Mouse (Mus musculus) midbrain, embryonic 10.5 days (tissue): ENCODE measurements around the gene Nme7. TPM values are rescaled to one million over a fixed set of nuclear protein-coding genes. Genes with fewer than 3 reads are reported as not detected.

Experiments used
- DNase-seq: peaks from one replicate; pipeline ENCODE4 v3.0.0-alpha.2; 2017; ENCODE audit warnings: low spot score
- H3K27ac ChIP-seq: fragments of 300-500 bp; sonication (generic); replicated peaks from 2 replicates; pipeline ENCODE4 v1.5.1; 2016; ENCODE audit warnings: mild to moderate bottlenecking
- H3K27me3 ChIP-seq: fragments of 300-500 bp; sonication (generic); 2 replicates; pipeline ENCODE4 v1.6.1; 2016; ENCODE audit warnings: low read depth, mild to moderate bottlenecking; ENCODE audit not compliant: poor library complexity, severe bottlenecking
- H3K36me3 ChIP-seq: fragments of 300-500 bp; sonication (generic); 2 replicates; pipeline ENCODE4 v1.6.1; 2016; ENCODE audit warnings: mild to moderate bottlenecking, moderate library complexity
- H3K4me1 ChIP-seq: fragments of 300-500 bp; sonication (generic); 2 replicates; pipeline ENCODE4 v1.6.1; 2016
- H3K4me3 ChIP-seq: fragments of 300-500 bp; sonication (generic); 2 replicates; pipeline ENCODE4 v1.5.1; 2016; ENCODE audit warnings: mild to moderate bottlenecking, moderate library complexity
- H3K9me3 ChIP-seq: fragments of 300-500 bp; sonication (generic); replicated peaks from 2 replicates; pipeline ENCODE4 v1.6.1; 2016; ENCODE audit warnings: mild to moderate bottlenecking
- WGBS: fragments of 180-500 bp; shearing (Covaris S2); methylation state at CpG from one replicate; pipeline ENCODE4 v1.1.7; 2016; 5-methylcytosine and 5-hydroxymethylcytosine counted together
- polyA plus RNA-seq: library from polyadenylated mRNA; unstranded; fragments of >200 nt; fragmentation: Nextera tagmentation; extraction: Ambion mirVana; gene quantifications from 2 replicates; pipeline ENCODE4 v1.2.1, GENCODE M21; 2016

Nme7 gene
- polyA plus RNA-seq, 1 experiment from 2014 or later = 36.3 TPM

GRCm38 (mm10) chr1:164450644-164451043 lies 146.7 kb downstream of the Nme7 start:
- Histone ChIP-seq H3K4me1 (peaks cover 14% of the 10 kb centered on the region), H3K4me3 (no peak overlapping the region), H3K27me3 (peaks cover 1% of the 10 kb centered on the region), H3K36me3 (peaks cover 46% of the 10 kb centered on the region), H3K27ac (no peak overlapping the region), H3K9me3 (no peaks in the 10 kb centered on the region)
- 90% methylated on average over 4 of the region's 4 CpGs for WGBS
- no peak for DNase-seq

GRCm38 (mm10) chr1:164451346-164451745 lies 147.4 kb downstream of the Nme7 start:
- Histone ChIP-seq H3K4me3 (no peak overlapping the region), H3K36me3 (peaks cover 46% of the 10 kb centered on the region), H3K27ac (no peak overlapping the region), H3K4me1 (peaks cover 21% of the 10 kb centered on the region), H3K9me3 (no peaks in the 10 kb centered on the region), H3K27me3 (peaks cover 8% of the 10 kb centered on the region)
- WGBS = 86% methylated on average over 5 of the region's 5 CpGs
- no peak for DNase-seq

DNA sequence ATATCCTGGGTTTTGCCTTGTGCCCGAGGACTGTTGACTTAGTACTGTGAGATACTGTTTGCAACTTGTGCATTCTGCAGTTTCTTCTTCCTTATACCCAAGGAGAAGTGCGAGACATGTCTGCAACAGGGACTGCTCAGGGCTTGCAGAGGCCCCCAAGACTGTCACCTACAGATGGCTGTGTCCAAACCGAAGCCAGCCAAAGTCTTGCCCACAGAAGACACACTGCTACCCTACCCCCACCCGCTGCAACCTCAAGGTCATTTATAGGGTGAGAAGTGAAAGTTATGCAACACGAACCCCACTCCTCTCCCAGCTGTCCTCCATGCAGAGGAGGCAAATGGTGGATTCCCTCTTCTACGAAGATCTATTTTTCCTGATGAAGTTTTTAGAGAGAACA lies 148.7 kb downstream of the Nme7 start:
- no peak for DNase-seq
- H3K36me3 ChIP-seq = peaks cover 46% of the 10 kb centered on the region
- H3K27ac ChIP-seq = no peak overlapping the region
- peaks cover 33% of the 10 kb centered on the region for H3K4me1 ChIP-seq
- peaks cover 21% of the 10 kb centered on the region for H3K27me3 ChIP-seq
- 90% methylated on average over 6 of the region's 6 CpGs for WGBS
- H3K4me3 ChIP-seq = no peak overlapping the region
- no peaks in the 10 kb centered on the region for H3K9me3 ChIP-seq

GRCm38 (mm10) chr1:164453146-164453545 lies 149.2 kb downstream of the Nme7 start:
- H3K4me3 ChIP-seq = no peak overlapping the region
- no peak overlapping the region for H3K27ac ChIP-seq
- H3K27me3 ChIP-seq = peaks cover 25% of the 10 kb centered on the region
- 93% methylated on average over 8 of the region's 8 CpGs for WGBS
- peaks cover 38% of the 10 kb centered on the region for H3K4me1 ChIP-seq
- DNase-seq = no peak
- peaks cover 46% of the 10 kb centered on the region for H3K36me3 ChIP-seq
- no peaks in the 10 kb centered on the region for H3K9me3 ChIP-seq

- Histone ChIP-seq H3K27ac (no peak overlapping the region), H3K9me3 (no peaks in the 10 kb centered on the region), H3K27me3 (peaks cover 30% of the 10 kb centered on the region), H3K4me1 (peaks cover 44% of the 10 kb centered on the region), H3K36me3 (peaks cover 43% of the 10 kb centered on the region), H3K4me3 (no peak overlapping the region)
- no peak for DNase-seq
- WGBS = 93% methylated on average over 5 of the region's 5 CpGs
These were observed 149.8 kb downstream of the Nme7 start for GRCm38 (mm10) chr1:164453739-164454138.

- peaks cover 42% of the 10 kb centered on the region for H3K27me3 ChIP-seq
- peak; percentile 31 for DNase-seq
- H3K9me3 ChIP-seq = no peaks in the 10 kb centered on the region
- H3K36me3 ChIP-seq = peaks cover 35% of the 10 kb centered on the region
- peaks cover 48% of the 10 kb centered on the region for H3K4me1 ChIP-seq
- peak overlapping the region; percentile 36; the same call in 1 of the 2 replicates for H3K4me3 ChIP-seq
- WGBS = 53% methylated on average over 14 of the region's 14 CpGs
- H3K27ac ChIP-seq = no peak overlapping the region
These were observed 151.0 kb downstream of the Nme7 start for GRCm38 (mm10) chr1:164454747-164455400.

- peaks cover 29% of the 10 kb centered on the region for H3K36me3 ChIP-seq
- no peak for DNase-seq
- no peaks in the 10 kb centered on the region for H3K9me3 ChIP-seq
- no peak overlapping the region for H3K27ac ChIP-seq
- peaks cover 49% of the 10 kb centered on the region for H3K27me3 ChIP-seq
- WGBS = 82% methylated on average over 7 of the region's 7 CpGs
- H3K4me3 ChIP-seq = peak overlapping the region; percentile 72
- peaks cover 48% of the 10 kb centered on the region for H3K4me1 ChIP-seq
These were observed 151.7 kb downstream of the Nme7 start for GRCm38 (mm10) chr1:164455614-164456013.

- WGBS = 26% methylated on average over 6 of the region's 6 CpGs
- no peaks in the 10 kb centered on the region for H3K9me3 ChIP-seq
These were observed 152.1 kb downstream of the Nme7 start for GRCm38 (mm10) chr1:164456065-164456464.

GRCm38 (mm10) chr1:164456731-164457130 lies 152.8 kb downstream of the Nme7 start:
- peaks cover 60% of the 10 kb centered on the region for H3K27me3 ChIP-seq
- DNase-seq = no peak
- no peaks in the 10 kb centered on the region for H3K9me3 ChIP-seq
- peaks cover 18% of the 10 kb centered on the region for H3K36me3 ChIP-seq
- 6% methylated on average over 8 of the region's 8 CpGs for WGBS
- peak overlapping the region; percentile 91; the same call in 1 of the 2 replicates for H3K27ac ChIP-seq
- H3K4me3 ChIP-seq = peak overlapping the region; percentile 72
- H3K4me1 ChIP-seq = peaks cover 56% of the 10 kb centered on the region

More at GRCm38 (mm10) chr1:164456065-164456464, 152.1 kb downstream of the Nme7 start:
- peaks cover 50% of the 10 kb centered on the region for H3K4me1 ChIP-seq
- H3K27me3 ChIP-seq = peaks cover 54% of the 10 kb centered on the region
- H3K36me3 ChIP-seq = peaks cover 25% of the 10 kb centered on the region
- peak overlapping the region; percentile 72 for H3K4me3 ChIP-seq
- H3K27ac ChIP-seq = no peak overlapping the region
- no peak for DNase-seq

- Histone ChIP-seq H3K4me3 (peak overlapping the region; percentile 72), H3K4me1 (peaks cover 58% of the 10 kb centered on the region), H3K27ac (peak overlapping the region; percentile 91), H3K9me3 (no peaks in the 10 kb centered on the region), H3K27me3 (peaks cover 68% of the 10 kb centered on the region), H3K36me3 (peaks cover 10% of the 10 kb centered on the region)
- DNase-seq = peak; percentile 78
- WGBS = under 1% methylated on average over 65 of the region's 76 CpGs
These were observed 153.8 kb downstream of the Nme7 start for GRCm38 (mm10) chr1:164457531-164458244.

DNA sequence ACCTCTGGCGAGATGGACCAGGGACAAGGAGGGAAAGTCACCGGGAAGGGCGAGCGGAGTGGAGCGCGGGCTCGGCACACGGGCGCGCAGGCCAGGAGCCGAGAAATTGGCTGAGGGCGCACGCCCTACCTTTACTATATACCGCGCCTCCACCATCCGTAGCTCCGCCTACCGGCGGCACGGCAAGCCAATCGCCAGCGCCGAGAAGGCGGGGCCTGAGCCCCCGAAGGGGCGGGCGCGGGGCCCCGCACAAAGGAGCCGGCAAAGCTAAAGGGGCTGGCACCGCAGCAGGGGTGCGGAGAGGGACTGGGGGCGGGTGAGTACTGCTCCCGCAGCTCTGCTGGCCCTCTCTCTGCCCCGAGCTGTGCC lies 154.3 kb downstream of the Nme7 start, which contains the start of gene Atp1b1:
Atp1b1 (minus strand) TSS at position 111 of the 369 bp plus-strand sequence.
- H3K36me3 ChIP-seq = peaks cover 4% of the 10 kb centered on the region
- 0% methylated on average over 34 of the region's 35 CpGs for WGBS
- peak within 1 kb of the TSS; percentile 91 for H3K27ac ChIP-seq
- no peaks in the 10 kb centered on the region for H3K9me3 ChIP-seq
- peaks cover 68% of the 10 kb centered on the region for H3K27me3 ChIP-seq
- H3K4me3 ChIP-seq = peak within 1 kb of the TSS; percentile 72
- H3K4me1 ChIP-seq = peaks cover 58% of the 10 kb centered on the region
- peak; percentile 86 for DNase-seq

DNA sequence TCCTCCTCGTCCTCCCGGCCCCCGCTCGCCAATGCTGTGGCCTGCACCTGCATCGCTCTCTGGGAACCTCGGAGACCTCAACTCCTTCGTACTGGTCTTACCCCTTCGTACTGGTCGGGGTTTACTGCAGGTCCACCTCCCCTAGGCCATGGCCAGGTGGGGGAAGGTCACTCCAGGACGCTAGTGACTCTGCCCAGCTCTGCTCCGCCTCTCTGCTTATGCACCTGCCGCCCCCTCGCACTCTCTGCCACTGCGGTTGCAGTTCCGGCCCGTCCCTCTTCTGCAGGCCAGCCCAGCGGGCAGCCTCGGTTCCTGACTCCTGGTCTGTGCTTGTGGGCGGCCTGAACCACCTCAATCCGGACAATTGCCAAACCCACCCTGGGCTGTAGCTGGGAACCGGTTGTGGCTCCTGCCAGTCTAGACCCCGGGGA lies 154.7 kb downstream of the Nme7 start:
- H3K9me3 ChIP-seq = no peaks in the 10 kb centered on the region
- peaks cover 58% of the 10 kb centered on the region for H3K4me1 ChIP-seq
- H3K4me3 ChIP-seq = peak overlapping the region; percentile 72
- H3K27ac ChIP-seq = peak overlapping the region; percentile 91
- H3K36me3 ChIP-seq = peaks cover under 1% of the 10 kb centered on the region; the same call in 1 of the 2 replicates
- 3% methylated on average over 22 of the region's 22 CpGs for WGBS
- DNase-seq = no peak
- peaks cover 68% of the 10 kb centered on the region for H3K27me3 ChIP-seq
